Mouse (Mus musculus): ENCODE results near the gene Vgll4. TPM values are rescaled to one million over a fixed set of nuclear protein-coding genes. Genes with fewer than 3 reads are reported as not detected.

Vgll4 gene
- total and polyA plus RNA-seq, 2 experiments, result 24.3 to 44.5 TPM

GRCm38 (mm10) chr6:114878841-114879520 is 90.8 kb downstream of the Vgll4 start:
- H3K79me2 ChIP-seq (ENCODE audit: control insufficient read depth, insufficient read depth, low read length), result peaks cover 53% of the 10 kb centered on the region
- H3K27me3 ChIP-seq (ENCODE audit: control insufficient read depth, insufficient read depth, low read length), result no peaks in the 10 kb centered on the region
- 14% methylated on average over 19 of the region's 19 CpGs for WGBS
- H3K27ac ChIP-seq (replicated peaks; ENCODE audit: insufficient read depth, low read depth, low read length), result peak overlapping the region; percentile 90
- H3K4me3 ChIP-seq (ENCODE audit: insufficient read depth, low read depth, low read length), result peak overlapping the region; percentile 42; the same call in 1 of the 2 replicates
- no peaks in the 10 kb centered on the region for H3K36me3 ChIP-seq (ENCODE audit: control insufficient read depth, insufficient read depth, low read length)
- peak overlapping the region; percentile 56 for H3K9ac ChIP-seq (ENCODE audit: low read depth, low read length)
- H3K4me1 ChIP-seq (ENCODE audit: control insufficient read depth, insufficient read depth, low read length), result peaks cover 60% of the 10 kb centered on the region
- TF ChIP-seq POLR2A (IDR thresholded peaks at IDR 0.05; ENCODE audit: extremely low read depth, insufficient read depth, low read length) (no peak), CTCF (IDR thresholded peaks at IDR 0.05; ENCODE audit: low read depth, low read length) (no peak)
- DNase-seq (ENCODE audit: extremely low read depth, low read depth, low spot score), result peak; percentile 86

GRCm38 (mm10) chr6:114876546-114876945 is 93.2 kb downstream of the Vgll4 start:
- Histone ChIP-seq H3K27ac (replicated peaks; ENCODE audit: insufficient read depth, low read depth, low read length) (peak overlapping the region; percentile 90), H3K4me1 (ENCODE audit: control insufficient read depth, insufficient read depth, low read length) (peaks cover 57% of the 10 kb centered on the region), H3K79me2 (ENCODE audit: control insufficient read depth, insufficient read depth, low read length) (peaks cover 49% of the 10 kb centered on the region; the same call in 1 of the 2 replicates), H3K4me3 (ENCODE audit: insufficient read depth, low read depth, low read length) (no peak overlapping the region), H3K9ac (ENCODE audit: low read depth, low read length) (peak overlapping the region; percentile 20; the same call in 1 of the 2 replicates), H3K36me3 (ENCODE audit: control insufficient read depth, insufficient read depth, low read length) (no peaks in the 10 kb centered on the region), H3K27me3 (ENCODE audit: control insufficient read depth, insufficient read depth, low read length) (no peaks in the 10 kb centered on the region)
- TF ChIP-seq POLR2A (IDR thresholded peaks at IDR 0.05; ENCODE audit: extremely low read depth, insufficient read depth, low read length), result no peak
- no peak for TF ChIP-seq CTCF (IDR thresholded peaks at IDR 0.05; ENCODE audit: low read depth, low read length)
- 29% methylated on average over 6 of the region's 6 CpGs for WGBS
- DNase-seq (ENCODE audit: extremely low read depth, low read depth, low spot score), result peak; percentile 65

GRCm38 (mm10) chr6:114876033-114876432 is 93.8 kb downstream of the Vgll4 start:
- Histone ChIP-seq H3K4me3 (ENCODE audit: insufficient read depth, low read depth, low read length) (no peak overlapping the region), H3K36me3 (ENCODE audit: control insufficient read depth, insufficient read depth, low read length) (no peaks in the 10 kb centered on the region), H3K9ac (ENCODE audit: low read depth, low read length) (peak overlapping the region; percentile 20), H3K27me3 (ENCODE audit: control insufficient read depth, insufficient read depth, low read length) (no peaks in the 10 kb centered on the region), H3K27ac (replicated peaks; ENCODE audit: insufficient read depth, low read depth, low read length) (peak overlapping the region; percentile 90), H3K79me2 (ENCODE audit: control insufficient read depth, insufficient read depth, low read length) (peaks cover 53% of the 10 kb centered on the region), H3K4me1 (ENCODE audit: control insufficient read depth, insufficient read depth, low read length) (peaks cover 57% of the 10 kb centered on the region)
- DNase-seq (ENCODE audit: extremely low read depth, low read depth, low spot score), result no peak
- TF ChIP-seq CTCF (IDR thresholded peaks at IDR 0.05; ENCODE audit: low read depth, low read length), result no peak
- TF ChIP-seq POLR2A (IDR thresholded peaks at IDR 0.05; ENCODE audit: extremely low read depth, insufficient read depth, low read length), result no peak
- WGBS, result 29% methylated on average over 4 of the region's 4 CpGs

GRCm38 (mm10) chr6:114875018-114875558 is 94.7 kb downstream of the Vgll4 start:
- peak overlapping the region; percentile 10 for H3K9ac ChIP-seq (ENCODE audit: low read depth, low read length)
- WGBS, result 2% methylated on average over 18 of the region's 18 CpGs
- no peaks in the 10 kb centered on the region for H3K36me3 ChIP-seq (ENCODE audit: control insufficient read depth, insufficient read depth, low read length)
- H3K27ac ChIP-seq (replicated peaks; ENCODE audit: insufficient read depth, low read depth, low read length), result peak overlapping the region; percentile 90
- no peaks in the 10 kb centered on the region for H3K27me3 ChIP-seq (ENCODE audit: control insufficient read depth, insufficient read depth, low read length)
- peak; percentile 75 for DNase-seq (ENCODE audit: extremely low read depth, low read depth, low spot score)
- peak overlapping the region; percentile 54 for H3K4me3 ChIP-seq (ENCODE audit: insufficient read depth, low read depth, low read length)
- peaks cover 53% of the 10 kb centered on the region for H3K79me2 ChIP-seq (ENCODE audit: control insufficient read depth, insufficient read depth, low read length)
- peaks cover 49% of the 10 kb centered on the region for H3K4me1 ChIP-seq (ENCODE audit: control insufficient read depth, insufficient read depth, low read length)
- TF ChIP-seq POLR2A (IDR thresholded peaks at IDR 0.05; ENCODE audit: extremely low read depth, insufficient read depth, low read length), result no peak
- no peak for TF ChIP-seq CTCF (IDR thresholded peaks at IDR 0.05; ENCODE audit: low read depth, low read length)

GRCm38 (mm10) chr6:114874138-114874928 is 95.5 kb downstream of the Vgll4 start:
- WGBS, result 15% methylated on average over 19 of the region's 19 CpGs
- H3K4me1 ChIP-seq (ENCODE audit: control insufficient read depth, insufficient read depth, low read length), result peaks cover 42% of the 10 kb centered on the region

More at GRCm38 (mm10) chr6:114874138-114874928, 95.5 kb downstream of the Vgll4 start:
- Histone ChIP-seq H3K4me3 (ENCODE audit: insufficient read depth, low read depth, low read length) (peak overlapping the region; percentile 54), H3K27ac (replicated peaks; ENCODE audit: insufficient read depth, low read depth, low read length) (peak overlapping the region; percentile 90), H3K36me3 (ENCODE audit: control insufficient read depth, insufficient read depth, low read length) (no peaks in the 10 kb centered on the region), H3K9ac (ENCODE audit: low read depth, low read length) (peak overlapping the region; percentile 74), H3K27me3 (ENCODE audit: control insufficient read depth, insufficient read depth, low read length) (no peaks in the 10 kb centered on the region), H3K79me2 (ENCODE audit: control insufficient read depth, insufficient read depth, low read length) (peaks cover 57% of the 10 kb centered on the region)
- DNase-seq (ENCODE audit: extremely low read depth, low read depth, low spot score), result peak; percentile 59
- TF ChIP-seq CTCF (IDR thresholded peaks at IDR 0.05; ENCODE audit: low read depth, low read length) (no peak), POLR2A (IDR thresholded peaks at IDR 0.05; ENCODE audit: extremely low read depth, insufficient read depth, low read length) (no peak)

Measured in liver, adult 2 months (tissue).